Mouse (Mus musculus): ENCODE measurements around the gene Ldhb. TPM values are rescaled to one million over a fixed set of nuclear protein-coding genes. Genes with fewer than 3 reads are reported as not detected.

The Ldhb gene
- polyA plus RNA-seq (2015; fragmentation: Nextera tagmentation; extraction: Ambion mirVana) = 39.5 and 41.4 TPM in 2 replicates

DNA sequence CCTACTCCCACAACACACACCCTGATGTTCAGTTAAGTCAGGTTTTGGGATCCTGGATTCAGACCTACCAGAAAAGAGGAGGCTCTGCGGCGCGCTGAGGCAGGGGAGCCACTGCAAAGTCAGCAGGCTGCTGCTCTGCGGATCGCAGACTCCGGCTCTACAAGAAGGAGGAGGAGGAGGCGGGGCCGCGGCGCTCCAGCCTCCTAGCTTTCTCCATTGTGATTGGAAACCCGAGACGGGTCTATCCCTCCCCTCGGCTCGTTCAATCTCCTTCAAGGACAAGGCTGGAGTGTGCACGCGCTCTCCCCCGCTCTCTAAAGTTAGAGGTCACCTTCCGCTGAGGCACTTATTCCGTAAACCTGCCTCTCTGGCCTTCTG, at the start of gene Ldhb:
TSS of gene Ldhb (minus strand) at position 173 of the 378 bp plus-strand sequence.
- under 1% methylated on average over 18 of the region's 19 CpGs for WGBS

DNA sequence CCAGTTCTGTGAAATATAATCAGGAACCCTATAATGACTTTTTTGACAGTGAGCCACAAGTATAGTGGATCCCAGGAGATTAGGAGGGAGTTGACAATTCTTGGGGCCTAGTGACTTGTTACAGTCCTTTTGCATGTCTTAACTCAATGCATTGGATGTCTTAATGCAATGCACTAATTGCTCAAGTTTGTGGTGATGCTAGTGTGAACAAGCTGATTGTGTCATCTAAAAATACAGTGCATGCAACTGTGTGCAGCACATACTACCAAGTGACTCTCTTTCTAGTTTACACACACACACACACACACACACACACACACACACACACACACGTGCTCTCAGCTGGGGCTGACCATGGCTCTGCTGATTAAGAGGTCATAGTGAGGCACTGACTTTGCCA, 48.2 kb upstream of the Ldhb start:
- H3K4me3 ChIP-seq (ENCODE audit: low read depth, low read length) = no peak overlapping the region
- H3K9ac ChIP-seq (ENCODE audit: low read depth, low read length) = no peak overlapping the region
- H3K36me3 ChIP-seq (ENCODE audit: control insufficient read depth, insufficient read depth) = no peaks in the 10 kb centered on the region
- no peak for TF ChIP-seq CTCF (IDR thresholded peaks at IDR 0.05; ENCODE audit: low read depth)
- H3K4me2 ChIP-seq (replicated peaks; ENCODE audit: low read depth) = no peak overlapping the region
- WGBS = 50% methylated on average over 1 of the region's 1 CpGs
- H3K27ac ChIP-seq (ENCODE audit: low read depth, low read length) = no peak overlapping the region
- no peak for ATAC-seq
- no peaks in the 10 kb centered on the region for H3K27me3 ChIP-seq (replicated peaks; ENCODE audit: control insufficient read depth, insufficient read depth, low read length)
- H3K9me3 ChIP-seq (ENCODE audit: control insufficient read depth) = no peaks in the 10 kb centered on the region
- H3K4me1 ChIP-seq (replicated peaks; ENCODE audit: control insufficient read depth, insufficient read depth, low read length) = no peaks in the 10 kb centered on the region

More for the DNA sequence above, at the start of gene Ldhb:
- Histone ChIP-seq H3K9me3 (ENCODE audit: control insufficient read depth) (no peaks in the 10 kb centered on the region), H3K9ac (ENCODE audit: low read depth, low read length) (peak within 1 kb of the TSS; percentile 50), H3K4me3 (ENCODE audit: low read depth, low read length) (peak within 1 kb of the TSS; percentile 45), H3K27me3 (replicated peaks; ENCODE audit: control insufficient read depth, insufficient read depth, low read length) (peaks cover 10% of the 10 kb centered on the region; the same call in 1 of the 2 replicates), H3K4me2 (replicated peaks; ENCODE audit: low read depth) (peak within 1 kb of the TSS; percentile 83), H3K4me1 (replicated peaks; ENCODE audit: control insufficient read depth, insufficient read depth, low read length) (peaks cover 3% of the 10 kb centered on the region; the same call in 1 of the 2 replicates), H3K36me3 (ENCODE audit: control insufficient read depth, insufficient read depth) (no peaks in the 10 kb centered on the region), H3K27ac (ENCODE audit: low read depth, low read length) (no peak within 1 kb of the TSS)
- no peak for TF ChIP-seq CTCF (IDR thresholded peaks at IDR 0.05; ENCODE audit: low read depth)
- peak; percentile 90 for ATAC-seq

DNA sequence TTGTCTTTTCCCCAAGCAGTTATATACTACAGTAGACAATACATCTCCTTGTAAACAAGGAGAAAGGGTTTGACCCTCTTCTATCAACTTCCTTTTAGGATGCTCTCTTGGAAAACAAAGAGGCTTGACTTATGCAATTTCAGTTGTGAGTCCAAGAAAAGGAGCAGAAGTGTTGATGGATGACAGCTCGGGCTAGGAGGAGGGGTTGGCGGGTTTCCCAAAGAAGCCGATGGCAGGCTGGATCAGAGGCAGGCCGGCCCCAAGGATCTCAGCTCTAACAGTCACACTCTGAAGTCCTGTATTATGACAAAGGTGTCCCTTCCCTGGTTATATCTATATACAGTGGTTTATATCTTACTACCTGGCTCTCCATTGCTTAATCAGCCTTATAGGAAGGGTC, 43.7 kb upstream of the Ldhb start:
- no peaks in the 10 kb centered on the region for H3K36me3 ChIP-seq (ENCODE audit: control insufficient read depth, insufficient read depth)
- TF ChIP-seq CTCF (IDR thresholded peaks at IDR 0.05; ENCODE audit: low read depth) = no peak
- no peak overlapping the region for H3K4me3 ChIP-seq (ENCODE audit: low read depth, low read length)
- ATAC-seq = no peak
- no peaks in the 10 kb centered on the region for H3K27me3 ChIP-seq (replicated peaks; ENCODE audit: control insufficient read depth, insufficient read depth, low read length)
- H3K9me3 ChIP-seq (ENCODE audit: control insufficient read depth) = no peaks in the 10 kb centered on the region
- no peak overlapping the region for H3K27ac ChIP-seq (ENCODE audit: low read depth, low read length)
- no peak overlapping the region for H3K9ac ChIP-seq (ENCODE audit: low read depth, low read length)
- H3K4me1 ChIP-seq (replicated peaks; ENCODE audit: control insufficient read depth, insufficient read depth, low read length) = no peaks in the 10 kb centered on the region
- WGBS = 47% methylated on average over 4 of the region's 4 CpGs
- no peak overlapping the region for H3K4me2 ChIP-seq (replicated peaks; ENCODE audit: low read depth)

DNA sequence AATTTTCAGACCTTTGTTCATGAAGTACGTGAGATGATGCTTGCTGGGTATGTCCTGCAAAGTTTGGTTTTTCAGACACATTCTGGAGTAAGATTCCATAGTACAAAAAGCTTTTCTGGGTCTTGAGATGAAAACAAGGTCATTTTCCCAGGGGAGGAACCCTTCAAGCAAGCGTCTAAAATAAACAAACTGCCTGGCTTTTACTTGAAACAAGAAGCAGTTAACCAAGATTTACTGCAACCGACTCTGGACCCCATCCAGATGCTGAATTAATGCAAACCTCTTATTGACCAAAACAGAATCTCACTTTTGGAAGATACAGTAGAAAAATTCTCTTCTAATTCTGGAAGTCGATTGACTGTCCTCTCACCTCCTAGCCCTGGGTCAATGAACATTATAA, 43.1 kb upstream of the Ldhb start:
- no peak for TF ChIP-seq CTCF (IDR thresholded peaks at IDR 0.05; ENCODE audit: low read depth)
- WGBS = 42% methylated on average over 4 of the region's 4 CpGs
- no peak overlapping the region for H3K27ac ChIP-seq (ENCODE audit: low read depth, low read length)
- H3K4me3 ChIP-seq (ENCODE audit: low read depth, low read length) = no peak overlapping the region
- no peaks in the 10 kb centered on the region for H3K4me1 ChIP-seq (replicated peaks; ENCODE audit: control insufficient read depth, insufficient read depth, low read length)
- no peaks in the 10 kb centered on the region for H3K36me3 ChIP-seq (ENCODE audit: control insufficient read depth, insufficient read depth)
- no peaks in the 10 kb centered on the region for H3K27me3 ChIP-seq (replicated peaks; ENCODE audit: control insufficient read depth, insufficient read depth, low read length)
- H3K9me3 ChIP-seq (ENCODE audit: control insufficient read depth) = no peaks in the 10 kb centered on the region
- no peak for ATAC-seq
- H3K9ac ChIP-seq (ENCODE audit: low read depth, low read length) = no peak overlapping the region
- no peak overlapping the region for H3K4me2 ChIP-seq (replicated peaks; ENCODE audit: low read depth)

DNA sequence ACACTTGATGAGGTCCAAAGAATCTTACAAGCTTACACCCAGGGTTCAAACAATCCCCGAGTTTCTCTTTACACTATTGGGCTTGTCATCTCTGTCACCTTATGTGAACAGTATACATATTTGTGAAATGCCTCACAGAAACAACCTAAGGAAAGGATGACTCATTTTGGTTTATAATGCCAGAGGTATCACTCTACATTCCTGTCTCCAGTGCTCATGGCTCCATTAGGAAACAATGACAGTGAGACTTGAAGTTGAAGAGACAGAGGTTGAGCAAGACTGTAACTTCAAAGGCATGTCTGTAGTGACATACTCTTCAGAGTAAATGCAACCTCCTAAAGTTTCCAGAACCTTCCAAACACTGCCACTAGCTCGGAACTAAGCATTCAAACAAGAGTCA, 40.6 kb upstream of the Ldhb start:
- no peak for ATAC-seq
- no peak overlapping the region for H3K9ac ChIP-seq (ENCODE audit: low read depth, low read length)
- no peaks in the 10 kb centered on the region for H3K27me3 ChIP-seq (replicated peaks; ENCODE audit: control insufficient read depth, insufficient read depth, low read length)
- no peak overlapping the region for H3K27ac ChIP-seq (ENCODE audit: low read depth, low read length)
- H3K36me3 ChIP-seq (ENCODE audit: control insufficient read depth, insufficient read depth) = no peaks in the 10 kb centered on the region
- H3K9me3 ChIP-seq (ENCODE audit: control insufficient read depth) = no peaks in the 10 kb centered on the region
- no peak overlapping the region for H3K4me2 ChIP-seq (replicated peaks; ENCODE audit: low read depth)
- no peak for TF ChIP-seq CTCF (IDR thresholded peaks at IDR 0.05; ENCODE audit: low read depth)
- 77% methylated on average over 2 of the region's 2 CpGs for WGBS
- no peaks in the 10 kb centered on the region for H3K4me1 ChIP-seq (replicated peaks; ENCODE audit: control insufficient read depth, insufficient read depth, low read length)
- H3K4me3 ChIP-seq (ENCODE audit: low read depth, low read length) = no peak overlapping the region

DNA sequence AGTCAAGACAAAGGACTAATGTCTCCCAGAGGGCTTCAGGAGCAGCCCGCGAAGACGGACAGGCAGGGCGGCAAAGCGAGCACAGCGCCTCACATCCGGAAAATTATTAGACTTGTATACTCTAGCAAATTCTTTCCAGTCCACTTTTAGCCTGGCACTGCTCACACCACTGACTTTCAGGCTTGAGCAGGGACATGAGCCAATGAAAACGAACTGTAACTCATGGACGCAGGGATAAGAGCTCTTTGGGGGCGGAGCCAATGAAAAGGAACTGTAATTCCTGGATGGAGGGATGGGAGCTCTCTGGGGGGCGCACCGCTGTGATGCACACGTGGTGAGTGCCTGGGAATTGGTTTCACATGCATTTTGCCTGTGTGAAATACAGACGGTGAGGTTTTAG, 37.4 kb upstream of the Ldhb start:
- ATAC-seq = no peak

DNA sequence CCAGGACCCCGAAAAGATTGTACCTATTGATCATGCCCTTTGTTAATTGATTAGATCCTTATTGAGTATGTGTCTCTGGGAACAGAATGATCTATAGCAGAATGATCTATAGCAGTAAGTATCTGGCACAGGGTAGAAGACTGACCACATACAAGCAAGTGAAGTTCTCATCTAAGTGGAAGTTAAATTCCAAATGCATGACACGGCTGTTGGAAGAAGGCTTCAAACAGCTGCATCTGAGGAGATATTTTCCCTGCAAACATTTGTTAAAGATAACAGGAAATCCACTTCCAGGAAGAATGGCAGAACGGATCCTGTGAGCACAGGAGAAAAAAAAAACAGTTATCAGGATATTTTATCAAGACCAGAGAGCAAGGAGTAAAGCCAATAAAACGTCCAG, 35.9 kb upstream of the Ldhb start:
- ATAC-seq = no peak
- Histone ChIP-seq H3K9me3 (ENCODE audit: control insufficient read depth) (no peaks in the 10 kb centered on the region), H3K36me3 (ENCODE audit: control insufficient read depth, insufficient read depth) (no peaks in the 10 kb centered on the region), H3K9ac (ENCODE audit: low read depth, low read length) (no peak overlapping the region), H3K27ac (ENCODE audit: low read depth, low read length) (no peak overlapping the region), H3K27me3 (replicated peaks; ENCODE audit: control insufficient read depth, insufficient read depth, low read length) (no peaks in the 10 kb centered on the region), H3K4me3 (ENCODE audit: low read depth, low read length) (no peak overlapping the region), H3K4me2 (replicated peaks; ENCODE audit: low read depth) (no peak overlapping the region), H3K4me1 (replicated peaks; ENCODE audit: control insufficient read depth, insufficient read depth, low read length) (no peaks in the 10 kb centered on the region)
- 27% methylated on average over 4 of the region's 4 CpGs for WGBS
- no peak for TF ChIP-seq CTCF (IDR thresholded peaks at IDR 0.05; ENCODE audit: low read depth)

More for the DNA sequence above, 37.4 kb upstream of the Ldhb start:
- Histone ChIP-seq H3K36me3 (ENCODE audit: control insufficient read depth, insufficient read depth) (no peaks in the 10 kb centered on the region), H3K4me2 (replicated peaks; ENCODE audit: low read depth) (0 out of 2 replicates have a peak overlapping the region, but pooled peaks have one; percentile 10), H3K4me1 (replicated peaks; ENCODE audit: control insufficient read depth, insufficient read depth, low read length) (no peaks in the 10 kb centered on the region), H3K27ac (ENCODE audit: low read depth, low read length) (0 out of 2 replicates have a peak overlapping the region, but pooled peaks have one; percentile 15), H3K9me3 (ENCODE audit: control insufficient read depth) (no peaks in the 10 kb centered on the region), H3K27me3 (replicated peaks; ENCODE audit: control insufficient read depth, insufficient read depth, low read length) (no peaks in the 10 kb centered on the region), H3K9ac (ENCODE audit: low read depth, low read length) (no peak overlapping the region), H3K4me3 (ENCODE audit: low read depth, low read length) (no peak overlapping the region)
- WGBS = 56% methylated on average over 14 of the region's 14 CpGs
- TF ChIP-seq CTCF (IDR thresholded peaks at IDR 0.05; ENCODE audit: low read depth) = 0 out of 2 replicates have a peak, but pooled peaks have one; percentile 15
